Mouse (Mus musculus) myocyte (in vitro differentiated cells): ENCODE measurements around the gene Ndufs7.

Experiments used
- CEBPB ChIP-seq: IDR thresholded peaks from 2 replicates; pipeline ENCODE4 v1.6.1; 2011; ENCODE audit warnings: mild to moderate bottlenecking, moderate library complexity; ENCODE audit not compliant: poor library complexity, insufficient read depth, severe bottlenecking
- E2F4 ChIP-seq: IDR thresholded peaks from one replicate; pipeline ENCODE4 v1.6.1; 2011; ENCODE audit warnings: mild to moderate bottlenecking, control low read depth, moderate library complexity; ENCODE audit not compliant: insufficient read depth
- MAX ChIP-seq: IDR thresholded peaks from one replicate; pipeline ENCODE4 v1.6.1; 2011; ENCODE audit warnings: low read depth, mild to moderate bottlenecking, control low read depth
- MYOD1 ChIP-seq, 3 experiments: IDR thresholded peaks; one replicate each; pipeline ENCODE4 v1.6.1; 2011; ENCODE audit warnings: control low read depth in 2 of 3, low read depth in 2 of 3, mild to moderate bottlenecking in 2 of 3, moderate library complexity in 1 of 3; ENCODE audit not compliant: insufficient read length in 2 of 3, control insufficient read depth in 1 of 3
- MYOG ChIP-seq, 3 experiments: IDR thresholded peaks; one replicate each; pipeline ENCODE4 v1.6.1; 2011; ENCODE audit warnings: control low read depth in 2 of 3, low read depth in 2 of 3, mild to moderate bottlenecking in 2 of 3; ENCODE audit not compliant: insufficient read length in 2 of 3, control insufficient read depth in 1 of 3, insufficient read depth in 1 of 3
- POLR2A ChIP-seq: IDR thresholded peaks from one replicate; pipeline ENCODE4 v1.6.1; 2011; ENCODE audit warnings: low read depth, mild to moderate bottlenecking, control low read depth, moderate library complexity; ENCODE audit not compliant: insufficient read length
- POLR2AphosphoS2 ChIP-seq: IDR thresholded peaks from one replicate; pipeline ENCODE4 v1.6.1; 2011; ENCODE audit warnings: low read depth, control low read depth; ENCODE audit not compliant: insufficient read length
- REST ChIP-seq: IDR thresholded peaks from one replicate; pipeline ENCODE4 v1.6.1; 2011; ENCODE audit warnings: mild to moderate bottlenecking, control low read depth, moderate library complexity; ENCODE audit not compliant: insufficient read depth, insufficient read length
- SRF ChIP-seq: IDR thresholded peaks from one replicate; pipeline ENCODE4 v1.6.1; 2011; ENCODE audit warnings: low read depth; ENCODE audit not compliant: control insufficient read depth, insufficient read length
- TCF12 ChIP-seq: IDR thresholded peaks from one replicate; pipeline ENCODE4 v1.6.1; 2011; ENCODE audit warnings: mild to moderate bottlenecking, control low read depth; ENCODE audit not compliant: poor library complexity, insufficient read depth, severe bottlenecking
- TCF3 ChIP-seq: IDR thresholded peaks from one replicate; pipeline ENCODE4 v1.6.1; 2011; ENCODE audit warnings: low read depth, control low read depth; ENCODE audit not compliant: insufficient read length
- USF1 ChIP-seq: IDR thresholded peaks from one replicate; pipeline ENCODE4 v1.6.1; 2011; ENCODE audit warnings: low read depth, mild to moderate bottlenecking, control low read depth, moderate library complexity

- TF ChIP-seq POLR2A (no peak), TCF3 (no peak), MAX (no peak), MYOD1 (IDR thresholded peaks at IDR 0.05; ENCODE audit: control insufficient read depth in 1 of 3, insufficient read length in 2 of 3, low read depth in 2 of 3) (no peak), USF1 (no peak), MYOG (IDR thresholded peaks at IDR 0.05; ENCODE audit: control insufficient read depth in 1 of 3, insufficient read depth in 1 of 3, insufficient read length in 2 of 3, low read depth in 2 of 3) (no peak), POLR2AphosphoS2 (no peak), TCF12 (no peak), E2F4 (no peak), SRF (no peak), REST (no peak), CEBPB (no peak)
These were observed 49.8 kb downstream of the Ndufs7 start for GRCm38 (mm10) chr10:80298571-80299281.
